Mouse (Mus musculus) yolk sac, embryonic 10.5 days (tissue): ENCODE measurements around the gene Cfap97d1.

Experiments used
- DNase-seq: peaks from one replicate; pipeline ENCODE4 v3.0.0-alpha.2; 2017; ENCODE audit warnings: low spot score

Cfap97d1 gene

DNA sequence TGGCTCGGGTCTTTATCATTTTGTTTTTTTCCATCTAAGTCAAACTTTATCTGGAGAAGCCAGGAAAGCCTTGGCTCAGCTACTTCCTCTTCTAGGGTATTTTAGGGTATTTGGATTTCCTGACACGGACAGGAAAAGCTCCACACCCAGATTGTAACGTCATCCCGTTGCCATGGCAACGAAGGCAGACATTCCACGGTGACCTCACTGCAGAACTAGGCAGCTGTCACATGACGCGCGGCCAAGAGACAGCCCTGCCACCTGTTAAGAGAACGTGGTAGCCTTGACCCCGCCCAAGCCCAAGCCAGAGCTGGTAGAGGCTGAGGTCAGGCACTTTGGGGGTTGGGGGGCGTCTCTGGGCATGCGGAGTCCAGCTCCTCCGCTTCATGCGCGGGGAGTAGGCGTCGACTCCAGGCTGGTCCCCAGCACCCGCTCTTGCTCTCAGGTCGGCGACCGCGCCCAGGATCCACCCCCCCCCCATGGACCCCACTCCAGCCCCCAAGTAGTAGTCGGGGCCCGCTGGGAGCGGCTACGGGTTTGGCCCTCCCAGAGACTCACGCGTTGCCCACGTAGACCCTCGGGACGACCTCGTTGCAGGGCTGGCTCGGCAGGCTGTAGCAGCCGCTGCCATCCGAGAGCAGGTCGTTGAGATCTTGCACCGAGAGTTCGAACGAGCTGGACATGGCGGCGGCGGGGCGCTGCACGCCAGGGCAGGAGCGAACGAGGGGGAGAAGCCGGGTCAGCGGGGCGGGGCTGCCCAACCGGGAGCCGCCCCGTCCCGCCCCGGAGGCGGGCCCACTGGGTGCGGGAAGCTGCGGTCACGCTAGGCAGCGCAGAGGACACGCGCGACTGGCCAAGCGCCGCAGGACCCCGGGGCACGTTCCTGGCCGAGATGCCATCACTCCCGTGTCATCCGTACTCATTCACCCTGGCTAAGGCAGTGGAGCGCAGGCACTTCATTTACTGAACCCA, at the start of gene Cfap97d1:
Gene Cfap97d1, plus strand, starts transcription at position 226 of the 972 bp plus-strand sequence.
- peak; percentile 93 for DNase-seq

DNA sequence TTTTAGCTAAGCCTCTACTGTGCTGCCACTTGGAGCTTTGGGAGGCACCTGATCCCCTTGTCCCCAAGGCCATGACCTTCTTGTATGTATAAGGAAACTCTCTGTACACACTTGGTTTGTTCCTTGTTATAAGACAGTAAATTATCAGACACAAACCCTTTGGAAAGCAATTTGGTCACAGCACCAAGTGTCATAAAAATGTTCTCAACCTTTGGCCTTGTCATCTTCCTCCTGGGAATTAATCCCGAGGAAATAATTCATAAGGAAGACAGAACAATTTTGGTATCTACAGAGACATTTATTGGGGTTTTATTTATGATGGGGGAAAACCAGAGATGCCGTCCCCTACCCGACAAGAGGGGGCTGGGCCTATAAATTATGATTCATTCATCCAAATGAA, 48.3 kb upstream of the Cfap97d1 start:
- DNase-seq, result no peak

DNA sequence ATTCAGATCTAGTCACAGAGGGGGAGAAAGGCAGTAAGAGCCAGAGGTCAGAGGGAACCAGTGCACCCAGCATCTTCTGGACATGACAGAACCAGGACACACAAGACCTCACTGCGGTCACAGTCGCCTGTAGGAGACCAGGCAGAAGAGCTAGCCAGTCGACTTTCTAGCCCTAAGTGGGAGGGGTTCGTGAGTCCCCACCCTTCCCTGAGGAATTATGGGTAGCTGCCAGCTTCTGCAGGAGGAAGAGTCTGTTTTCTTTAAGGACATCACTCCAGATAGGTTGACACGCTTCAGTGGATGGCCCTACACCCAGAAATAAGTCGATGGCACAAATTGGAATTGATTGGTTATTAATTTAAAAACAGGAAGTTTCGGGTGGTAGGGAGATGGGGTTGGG, 47.7 kb upstream of the Cfap97d1 start:
- no peak for DNase-seq

DNA sequence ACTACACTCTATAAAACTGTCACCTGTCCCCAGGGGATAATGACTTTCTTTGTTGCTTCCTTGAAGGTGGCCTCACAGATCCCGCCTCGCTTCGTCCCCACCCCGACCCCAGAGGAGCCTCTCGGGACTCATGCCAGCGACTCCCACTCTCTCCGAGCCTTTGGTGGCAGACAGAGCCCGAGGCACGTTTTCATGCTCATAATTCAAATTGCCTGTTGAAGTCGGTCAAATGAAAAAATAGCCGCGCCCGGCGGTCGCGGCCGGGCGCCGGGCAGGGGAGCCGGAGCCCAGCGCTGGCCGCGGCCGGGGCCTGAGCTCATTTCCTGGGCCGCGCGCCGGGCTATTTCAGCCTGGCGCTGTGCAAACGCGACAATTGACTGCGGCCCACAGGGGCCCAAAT, 47.0 kb upstream of the Cfap97d1 start:
- DNase-seq, result no peak

DNA sequence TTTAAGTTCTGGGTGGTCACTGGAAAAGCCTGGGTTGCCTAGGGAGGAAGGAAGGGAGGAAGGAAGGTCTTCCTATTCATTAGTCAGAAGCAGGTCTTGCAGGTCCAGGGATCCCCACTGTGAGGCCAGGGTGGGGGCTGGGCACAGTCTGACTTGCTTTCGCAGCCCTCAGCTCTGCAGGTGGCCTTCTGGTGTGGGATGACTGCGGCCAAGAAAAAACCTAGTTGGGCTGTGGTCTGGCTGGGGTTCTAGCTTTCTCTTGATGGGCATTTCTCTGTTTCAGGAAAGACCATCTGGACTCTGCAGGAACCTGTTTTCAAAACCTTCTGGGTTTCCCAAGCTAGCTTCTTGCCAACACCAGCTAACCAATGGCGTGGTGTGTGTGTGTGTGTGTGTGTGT, 41.0 kb upstream of the Cfap97d1 start:
- DNase-seq, result no peak

DNA sequence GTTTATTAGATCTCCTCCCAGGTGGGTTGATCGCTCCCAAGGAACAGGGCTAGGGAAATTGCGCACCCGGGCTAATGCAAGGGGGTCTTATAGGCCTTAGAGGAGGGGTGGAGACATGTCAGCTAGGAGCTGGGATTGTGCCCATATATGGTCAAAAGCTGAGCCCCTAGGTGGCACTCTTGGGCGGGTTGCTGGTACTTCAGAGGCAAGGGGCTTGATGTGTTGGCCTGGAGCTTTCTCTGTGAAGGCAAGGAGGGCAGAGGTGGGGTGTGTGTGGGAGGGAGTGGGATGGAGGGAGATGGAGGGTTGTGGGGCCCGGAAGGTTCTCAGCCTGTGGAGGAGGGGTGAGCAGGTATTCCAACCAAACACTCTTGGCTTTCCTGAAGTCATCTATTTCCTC, 37.6 kb upstream of the Cfap97d1 start:
- DNase-seq, result no peak

DNA sequence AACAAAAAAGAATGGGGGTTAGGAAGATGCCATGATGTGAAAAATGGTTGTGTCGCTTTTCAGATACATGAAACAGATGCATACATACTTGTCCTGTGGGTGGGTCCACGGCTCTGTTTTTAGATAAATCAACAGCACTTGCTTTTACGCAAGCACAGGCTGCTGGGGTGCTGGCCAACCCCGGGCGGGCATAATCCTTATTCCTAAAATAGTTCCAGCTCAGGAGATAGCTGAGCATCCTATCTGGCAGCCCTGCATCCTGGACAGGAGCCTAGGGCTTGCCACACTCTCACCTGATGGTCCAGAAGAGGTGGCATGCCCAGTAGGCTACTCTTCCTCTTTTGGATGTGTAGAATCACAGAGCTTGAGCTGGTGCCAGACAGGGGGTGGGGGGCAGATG, 34.1 kb upstream of the Cfap97d1 start:
- DNase-seq, result no peak

DNA sequence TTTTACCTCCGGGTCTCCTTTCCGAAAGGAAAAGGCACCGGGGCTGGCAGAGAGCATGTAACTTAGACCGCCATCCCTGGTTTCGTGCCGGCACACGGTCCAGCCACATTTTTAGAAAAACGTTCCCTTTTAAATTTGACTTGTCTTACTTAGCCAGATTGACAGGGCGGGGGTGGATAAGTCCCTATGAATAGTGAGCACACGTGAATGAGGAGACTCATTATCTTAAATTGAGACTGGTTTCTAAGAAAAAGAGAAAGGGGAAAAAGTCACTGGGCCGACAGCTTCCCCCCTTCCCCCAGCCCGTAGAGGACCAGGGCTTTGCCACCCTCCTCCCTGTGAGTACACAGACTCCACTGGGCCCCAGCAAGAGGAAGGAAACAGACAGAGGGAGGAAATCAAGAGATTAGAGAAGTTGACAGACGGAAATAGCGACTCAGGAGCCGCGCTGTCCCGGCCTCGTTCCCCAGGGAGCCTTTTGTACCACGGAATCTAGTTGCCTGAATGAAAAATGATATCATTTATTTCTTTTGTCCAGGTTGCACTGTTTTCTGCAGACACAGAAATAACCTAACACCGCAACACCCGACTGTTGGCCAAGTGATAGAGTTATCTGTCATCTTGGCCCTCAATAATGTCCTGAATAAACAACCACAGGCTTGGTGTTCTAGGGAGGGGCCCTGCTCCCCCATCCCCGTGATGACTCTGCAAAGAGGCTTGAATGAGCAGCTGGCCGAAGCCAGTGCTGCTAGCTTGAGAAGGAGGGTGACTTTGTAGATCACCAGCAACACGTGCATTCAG, 31.3 kb upstream of the Cfap97d1 start:
- DNase-seq, result peak; percentile 27

DNA sequence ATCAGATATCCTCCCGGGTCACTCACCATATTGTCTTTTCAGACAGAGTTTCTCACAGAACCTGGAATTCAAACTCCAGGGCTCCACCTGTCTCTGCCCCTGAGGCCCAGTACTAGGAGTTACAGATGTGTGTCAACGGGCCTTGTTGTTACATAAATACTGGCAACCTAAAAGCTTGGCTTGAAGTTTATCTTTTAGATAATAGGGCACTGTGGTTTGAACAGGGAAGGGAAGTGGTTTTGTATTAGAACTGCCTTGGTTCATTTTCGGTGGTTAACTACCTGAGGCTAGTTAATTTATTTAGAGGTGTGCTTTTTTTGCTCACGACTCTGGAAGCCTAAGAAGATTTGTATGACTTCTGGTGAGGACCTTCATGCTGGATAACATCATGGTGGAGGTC, 30.6 kb upstream of the Cfap97d1 start:
- no peak for DNase-seq

DNA sequence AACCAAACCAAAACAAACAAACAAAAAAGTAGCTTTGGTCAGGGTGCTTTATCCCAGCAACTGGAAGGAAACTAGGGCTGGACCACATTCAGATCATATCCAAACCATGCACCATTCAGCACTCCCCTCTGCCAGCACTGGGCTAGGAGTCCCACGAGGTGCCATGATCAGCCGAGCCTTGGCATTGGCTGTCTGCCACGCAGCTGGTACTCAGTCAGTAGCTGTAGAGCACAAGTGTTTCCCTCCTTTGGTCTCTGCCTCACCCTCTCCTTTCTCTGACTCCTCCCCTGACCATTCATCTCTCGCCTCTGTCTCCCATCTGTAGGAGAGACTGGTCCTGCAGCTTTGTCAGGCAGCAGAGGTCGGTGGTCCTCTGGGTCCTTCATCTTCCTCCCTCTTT, 26.6 kb upstream of the Cfap97d1 start:
- no peak for DNase-seq

DNA sequence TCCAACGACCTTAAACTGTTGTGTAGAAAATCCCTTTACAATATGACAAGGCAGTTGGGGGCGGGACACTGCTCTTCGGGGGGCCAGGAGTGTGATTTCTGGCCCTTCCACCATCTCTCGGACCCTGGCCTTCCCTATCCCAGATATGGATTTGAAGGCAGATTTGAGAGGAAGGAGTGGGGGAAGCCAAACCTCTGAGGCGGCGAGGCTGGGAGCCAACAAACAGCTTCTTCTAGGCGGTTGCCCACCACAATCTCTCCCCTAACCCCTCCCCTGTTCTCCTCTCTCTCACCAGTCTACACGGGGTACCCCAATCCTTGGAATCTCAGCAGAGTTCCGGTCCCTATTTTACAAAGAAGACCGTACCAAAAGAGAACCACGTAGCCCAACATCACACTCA, 21.0 kb upstream of the Cfap97d1 start:
- no peak for DNase-seq

DNA sequence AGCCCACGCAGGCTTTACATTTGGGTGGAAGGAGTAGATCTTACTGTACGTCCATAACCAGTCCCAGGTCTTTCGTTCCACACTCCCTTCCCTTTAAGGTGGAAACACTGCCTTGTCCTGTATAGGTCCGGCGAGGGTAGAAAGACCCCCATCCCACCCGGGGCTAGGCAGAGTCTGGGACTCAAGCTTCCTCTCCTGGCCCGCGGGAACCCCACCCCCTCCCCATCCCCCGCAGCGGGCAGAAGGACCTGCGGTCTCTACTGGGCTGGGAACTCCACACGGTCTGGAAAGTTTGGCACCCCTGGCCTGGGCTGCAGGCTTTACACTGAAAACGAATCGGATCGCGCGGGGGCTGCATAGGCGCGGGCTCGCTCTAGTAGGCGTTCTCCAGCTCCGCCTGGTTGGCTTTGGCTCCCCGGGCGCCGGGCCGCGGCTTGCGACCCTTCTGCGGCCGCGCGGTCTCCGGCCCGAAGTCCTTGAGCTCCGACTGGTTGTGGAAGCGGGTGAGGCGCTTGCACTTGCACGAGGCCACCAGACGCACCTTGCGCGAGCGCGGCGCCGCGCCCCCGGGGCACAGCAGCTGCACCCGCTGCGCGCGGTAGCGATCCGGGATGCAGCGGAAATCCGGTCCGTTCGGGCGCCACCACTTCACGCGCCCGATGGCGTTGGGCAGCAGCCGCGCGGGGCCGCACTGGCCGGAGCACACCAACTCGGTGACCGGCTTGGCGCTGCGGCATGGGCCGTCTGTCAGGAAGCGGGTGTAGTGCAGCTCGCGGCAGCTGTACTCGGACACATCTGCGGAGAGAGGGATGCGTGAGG, 20.4 kb upstream of the Cfap97d1 start:
- DNase-seq, result no peak

DNA sequence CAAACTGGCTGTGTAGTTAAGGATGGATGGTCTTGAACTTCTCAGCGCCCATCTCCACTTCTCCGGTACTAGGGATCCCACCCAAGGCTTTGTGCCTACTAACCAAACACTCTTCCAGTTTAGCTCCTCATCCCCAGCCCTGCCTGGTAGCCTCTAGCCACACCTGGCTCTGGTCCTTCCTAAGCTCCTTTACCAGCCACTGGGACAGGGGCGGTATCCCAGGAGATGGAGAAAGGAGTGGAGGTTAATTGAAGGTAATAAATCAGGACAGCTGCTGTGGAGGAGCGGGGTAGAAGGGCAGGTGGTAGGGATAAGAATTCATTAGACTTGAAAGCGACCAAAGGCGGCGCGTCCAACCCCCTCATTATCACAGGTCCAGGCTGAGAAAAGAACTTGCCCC, 19.4 kb upstream of the Cfap97d1 start:
- no peak for DNase-seq

DNA sequence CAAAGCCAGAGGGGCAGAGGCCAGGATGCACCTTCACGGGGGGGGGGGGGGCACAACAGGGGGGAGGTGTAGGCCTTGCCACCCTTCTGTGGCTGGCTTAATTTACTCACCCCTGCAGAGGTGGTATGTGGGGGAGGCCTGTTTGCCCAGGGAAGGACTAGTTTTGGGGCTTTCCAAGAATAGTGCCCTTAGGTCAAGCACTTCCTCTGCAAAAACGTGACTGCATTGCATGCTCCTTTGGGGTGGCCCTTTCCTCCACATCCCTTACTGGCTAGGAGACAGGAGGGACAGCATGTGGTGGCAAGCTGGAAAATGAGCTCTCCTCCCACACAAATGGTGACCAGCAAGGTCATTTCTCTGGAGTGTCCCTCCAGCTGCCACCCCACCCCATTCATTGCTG, 18.5 kb upstream of the Cfap97d1 start:
- DNase-seq, result no peak

DNA sequence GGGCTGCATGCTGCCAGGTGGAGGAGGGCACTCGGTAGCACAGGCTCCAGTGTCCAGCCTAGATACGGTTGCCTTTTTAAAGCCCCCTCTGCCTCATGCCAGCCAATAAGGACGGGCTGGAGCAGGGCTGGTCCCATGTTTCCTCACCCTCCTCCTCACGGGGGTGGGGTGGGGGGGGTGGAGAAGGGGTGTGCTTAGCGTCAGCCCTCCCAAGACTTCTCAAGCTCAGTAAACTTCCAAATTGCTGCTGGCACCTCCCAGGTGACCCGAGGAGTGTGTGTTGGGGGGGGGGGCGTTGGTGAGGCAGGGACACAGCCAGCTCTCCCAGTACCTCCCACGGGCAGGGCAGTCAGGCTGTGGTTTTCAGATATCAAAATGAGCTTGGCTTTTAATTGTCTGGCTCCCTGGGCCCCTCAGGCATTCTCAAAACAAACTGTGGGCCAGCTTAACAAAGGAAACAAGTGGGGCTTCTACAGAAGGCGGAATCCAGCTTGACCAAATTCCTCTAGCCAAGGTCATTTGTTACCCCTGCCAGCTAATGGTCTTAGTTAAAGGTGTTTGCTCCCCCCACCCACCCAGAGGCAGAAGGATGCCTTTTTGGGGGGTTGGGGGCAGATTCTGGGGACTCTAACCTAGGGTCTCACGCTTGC, 17.0 kb upstream of the Cfap97d1 start, which contains the start of gene Sost:
Gene Sost, minus strand, starts transcription at position 51 of the 650 bp plus-strand sequence.
- DNase-seq, result no peak

DNA sequence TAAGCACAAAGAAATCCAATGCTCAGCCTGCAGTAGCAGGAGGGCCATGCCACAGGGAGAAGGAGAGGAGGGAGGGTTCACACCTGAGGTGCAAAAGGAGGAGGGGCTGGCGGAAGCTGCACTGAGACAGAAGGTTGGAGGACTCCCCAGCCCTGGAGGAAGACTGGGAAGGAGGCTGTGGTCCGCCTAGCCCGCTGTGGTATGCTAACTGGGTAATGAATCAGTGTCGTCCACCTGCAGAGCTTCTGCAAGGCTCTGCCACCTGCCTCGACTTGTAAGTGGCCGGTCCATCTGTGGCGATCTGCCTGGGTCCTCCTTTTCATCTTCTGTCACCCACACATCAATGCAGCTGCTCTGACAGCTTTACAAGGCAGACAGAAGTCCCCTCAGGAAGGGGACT, 15.8 kb upstream of the Cfap97d1 start:
- no peak for DNase-seq

DNA sequence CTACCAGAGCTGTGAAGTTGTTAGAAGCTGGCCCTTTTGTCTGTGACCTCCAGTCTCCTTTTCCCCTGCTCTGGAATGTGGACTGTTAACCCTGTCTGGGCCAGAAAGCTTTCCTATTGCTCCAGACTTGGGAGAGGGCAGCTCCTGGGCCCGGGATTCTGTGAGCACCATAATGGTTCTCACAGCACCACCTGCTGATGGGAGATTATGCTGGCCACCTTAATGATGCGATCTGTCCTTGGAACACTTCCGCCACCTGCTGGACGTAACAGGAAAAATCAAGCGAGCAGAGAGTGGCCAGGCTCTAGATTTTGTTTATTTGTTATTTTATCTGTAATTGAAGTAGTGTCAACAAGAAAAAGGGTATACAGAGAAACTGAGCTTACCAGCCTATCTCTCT, 15.3 kb upstream of the Cfap97d1 start:
- DNase-seq, result peak; percentile 71

DNA sequence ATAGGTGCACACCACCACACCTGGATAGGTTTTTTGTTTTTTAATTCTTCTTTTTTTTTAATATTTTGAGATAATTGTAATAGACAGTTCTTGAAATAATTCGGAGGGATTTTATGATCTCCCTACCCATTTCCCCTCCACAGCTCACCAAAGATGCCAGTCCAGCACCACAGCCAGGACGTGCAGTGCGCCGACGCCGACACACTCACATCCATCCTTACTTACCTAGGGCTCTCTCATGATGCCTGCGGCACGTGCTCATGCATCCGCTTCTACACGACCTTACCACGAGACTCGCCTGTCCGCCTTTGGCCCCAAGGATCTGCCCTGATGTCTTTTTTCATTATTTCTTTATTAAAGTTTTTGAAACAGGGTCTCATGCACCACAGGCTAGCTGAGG, 14.2 kb upstream of the Cfap97d1 start:
- no peak for DNase-seq

DNA sequence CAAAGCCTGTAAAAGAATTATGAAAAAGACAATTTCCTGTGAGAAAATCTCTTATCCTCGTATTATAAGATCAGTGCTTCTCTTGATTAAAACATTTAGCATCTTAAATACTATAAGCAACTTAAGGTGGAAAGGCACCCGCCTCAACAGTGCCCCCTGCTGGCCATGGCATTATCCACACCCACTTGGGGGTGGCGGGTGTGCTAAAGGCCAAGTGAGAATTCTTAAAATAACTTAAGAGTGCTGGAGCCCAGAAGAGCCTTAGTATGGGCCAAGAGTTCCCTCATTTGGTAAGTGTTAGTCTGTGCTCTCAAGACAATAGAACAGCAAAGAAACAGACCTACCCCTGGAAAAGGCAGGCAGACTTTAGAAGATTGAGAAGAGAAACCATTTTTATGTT, 12.7 kb upstream of the Cfap97d1 start:
- DNase-seq, result no peak

DNA sequence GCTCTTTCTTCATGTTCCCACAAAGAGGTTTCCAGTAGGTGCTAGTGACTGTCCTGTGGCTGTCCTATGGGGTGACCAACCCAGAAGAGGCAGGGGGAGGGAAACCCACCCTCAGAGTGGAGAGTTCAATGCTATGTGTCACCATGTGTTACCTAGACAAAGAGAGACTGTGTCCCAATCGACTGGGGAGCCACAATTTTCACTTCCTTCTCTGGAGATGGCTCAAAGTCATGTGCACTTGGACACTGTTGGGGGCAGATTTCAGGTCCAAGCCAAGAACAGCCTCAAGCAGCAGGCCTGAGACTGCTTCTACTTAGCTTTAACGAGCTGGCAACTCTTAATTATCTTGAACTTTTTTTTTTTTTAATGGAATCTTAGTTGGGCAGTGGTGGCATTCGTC, 12.0 kb upstream of the Cfap97d1 start:
- no peak for DNase-seq

DNA sequence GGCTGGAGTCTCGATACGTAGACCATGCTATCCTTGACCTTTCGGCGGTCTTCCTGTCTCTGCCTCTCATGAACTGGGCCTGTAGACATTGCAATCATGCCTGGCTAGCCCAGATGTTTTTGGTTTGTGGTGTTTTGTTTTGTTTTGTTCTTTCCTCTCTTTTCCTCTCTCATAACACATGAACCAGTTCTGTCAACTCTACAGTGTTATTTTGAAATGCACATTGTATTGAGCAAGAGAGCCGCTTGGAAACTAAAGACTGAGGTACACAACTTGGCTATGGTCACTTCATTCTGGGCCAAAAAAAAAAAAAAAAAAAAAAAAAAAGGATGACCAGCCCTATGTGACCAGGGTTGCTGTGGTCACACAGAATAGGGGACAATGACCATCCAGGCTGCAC, 11.4 kb upstream of the Cfap97d1 start:
- DNase-seq, result no peak

DNA sequence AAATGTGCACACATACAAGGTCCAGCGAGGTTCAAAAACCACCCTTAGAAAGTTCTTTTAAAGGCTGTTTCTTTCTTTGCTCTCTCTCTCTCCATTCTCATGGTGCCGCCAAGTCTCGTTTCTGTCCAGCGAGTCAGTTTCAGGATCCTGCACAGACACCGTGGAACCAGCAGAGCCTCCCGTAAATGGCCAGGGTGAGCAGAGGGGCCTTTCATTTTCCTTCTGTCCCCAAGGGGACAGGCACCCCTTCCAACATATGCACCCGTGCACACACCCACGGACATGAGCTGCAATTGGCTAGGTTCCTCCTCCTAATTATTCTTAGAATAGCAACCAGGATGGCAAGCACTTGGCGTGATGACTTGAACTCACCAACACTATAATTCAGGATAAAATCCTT, 10.6 kb upstream of the Cfap97d1 start:
- DNase-seq, result no peak
